Mouse (Mus musculus) retina, adult 2 months (tissue): ENCODE results near the gene Hnrnpul2.
A peak's percentile ranks its signal among the peaks of the same experiment; 100 is the strongest.
"Not testable (repeated sequence)": the region's sequence is repeated elsewhere in the genome, so short reads cannot be mapped to it uniquely, and the experiment has no call there.

Experiments used
- DNase-seq: peaks from one replicate; pipeline ENCODE4 v3.0.0-alpha.2; 2012; ENCODE audit warnings: low read depth, low spot score

Gene Hnrnpul2

DNA sequence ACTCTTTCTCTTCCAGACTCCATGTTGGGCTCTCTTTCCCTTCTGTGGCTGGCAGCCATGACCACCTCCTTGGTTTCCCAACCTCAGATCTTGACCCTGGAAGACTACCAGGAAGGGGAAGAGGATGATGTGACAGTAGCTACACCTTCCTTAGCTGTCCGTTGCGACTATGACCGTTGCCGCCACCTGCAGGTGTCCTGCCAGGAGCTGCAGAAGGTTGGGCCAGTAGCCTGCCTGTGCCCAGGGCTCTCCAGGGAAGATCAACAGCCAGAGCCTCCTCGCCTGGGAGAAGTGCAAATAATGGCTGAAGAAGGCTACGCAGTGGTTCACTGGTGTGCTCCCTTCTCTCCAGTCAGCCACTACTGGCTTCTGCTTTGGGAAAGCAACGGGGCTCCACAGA, 31.8 kb downstream of the Hnrnpul2 start:
- DNase-seq = no peak

DNA sequence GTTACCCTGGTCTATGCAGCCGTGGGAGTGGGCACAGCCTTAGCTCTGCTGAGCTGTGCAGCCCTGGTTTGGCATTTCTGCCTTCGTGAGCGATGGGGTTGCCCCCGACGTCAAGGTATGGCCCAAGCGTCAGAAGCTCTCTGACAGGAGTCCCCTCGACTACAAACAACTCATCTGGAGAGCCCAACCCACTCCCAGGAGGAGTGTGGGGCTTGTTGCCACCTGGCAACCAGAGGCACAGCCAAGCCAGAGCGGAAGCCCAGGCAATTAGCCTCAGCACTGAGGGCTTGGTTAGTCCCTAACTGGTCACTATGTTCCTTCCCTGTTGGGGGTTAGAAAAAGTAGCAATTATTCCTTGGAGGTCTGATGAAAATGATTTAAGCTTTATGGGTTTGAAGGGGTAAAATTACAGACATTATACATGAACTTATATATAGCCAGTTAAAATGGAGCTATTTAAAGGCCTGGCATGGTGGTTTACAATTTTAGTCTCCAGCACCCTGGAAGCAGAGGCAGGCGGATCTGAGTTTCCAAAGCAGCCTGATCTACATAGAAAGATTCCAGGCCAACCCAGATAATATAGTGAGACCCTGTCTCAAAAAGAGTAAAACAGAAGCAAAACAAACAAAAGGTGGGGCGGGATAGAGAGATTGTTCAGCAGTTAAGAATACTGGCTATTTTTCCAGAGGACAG, 32.6 kb downstream of the Hnrnpul2 start:
- DNase-seq = no peak

GRCm38 (mm10) chr19:8853117-8853516, 33.3 kb downstream of the Hnrnpul2 start:
- no peak for DNase-seq

- DNase-seq = no peak
These were observed 37.9 kb downstream of the Hnrnpul2 start for GRCm38 (mm10) chr19:8857689-8858088.

DNA sequence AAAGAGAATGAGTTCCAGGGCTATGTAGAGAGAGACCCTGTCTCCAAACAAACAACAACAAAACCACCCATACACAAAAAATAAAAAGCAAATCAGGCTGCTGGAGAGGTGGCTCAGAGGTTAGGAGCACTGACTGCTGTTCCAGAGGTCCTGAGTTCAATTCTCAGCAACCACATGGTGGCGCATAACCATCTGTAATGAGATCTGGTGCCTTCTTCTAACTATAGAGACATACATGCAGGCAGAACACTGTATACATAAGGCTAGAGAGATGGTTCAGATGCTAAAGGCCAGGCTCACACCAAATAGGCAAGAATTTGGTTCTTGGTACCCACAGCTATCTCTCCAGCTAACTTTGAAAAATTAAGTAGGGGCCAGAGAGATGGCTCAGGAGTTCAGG, 39.2 kb downstream of the Hnrnpul2 start:
- DNase-seq = no peak

DNA sequence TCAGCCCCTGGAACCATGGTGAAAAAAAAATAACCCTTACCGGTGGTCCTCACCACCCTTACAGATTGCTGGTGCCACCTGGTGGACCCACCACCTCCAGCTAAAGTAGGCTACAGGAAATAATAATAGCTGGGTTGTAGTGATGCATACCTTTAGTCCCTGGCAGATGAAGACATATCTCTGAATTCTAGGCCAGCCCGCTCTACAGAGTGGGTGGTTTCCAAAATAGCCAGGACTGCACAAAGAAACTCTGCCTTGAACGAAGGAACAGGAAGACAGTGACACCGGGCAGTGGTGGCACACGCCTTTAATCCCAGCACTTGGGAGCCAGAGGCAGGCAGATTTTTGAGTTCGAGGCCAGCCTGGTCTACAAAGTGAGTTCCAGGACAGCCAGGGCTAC, 44.5 kb downstream of the Hnrnpul2 start:
- no peak for DNase-seq

DNA sequence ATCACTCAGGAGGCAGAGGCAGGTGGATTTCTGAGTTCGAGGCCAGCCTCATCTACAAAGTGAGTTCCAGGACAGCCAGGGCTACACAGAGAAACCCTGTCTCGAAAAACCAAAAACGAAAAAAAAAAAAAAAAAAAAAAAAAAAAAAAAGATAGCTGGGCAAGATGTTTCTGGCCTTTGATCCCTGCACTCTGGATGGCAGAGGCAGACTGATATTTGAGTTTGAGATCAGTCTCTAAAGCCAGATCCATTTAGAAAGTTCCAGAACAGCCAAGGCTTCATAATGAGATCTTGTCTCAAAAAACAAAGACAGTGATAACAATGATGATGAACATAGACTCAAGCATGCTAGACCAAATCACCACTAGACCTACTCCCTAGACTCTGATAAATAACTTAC, 50.6 kb downstream of the Hnrnpul2 start:
- not testable (repeated sequence) for DNase-seq

DNA sequence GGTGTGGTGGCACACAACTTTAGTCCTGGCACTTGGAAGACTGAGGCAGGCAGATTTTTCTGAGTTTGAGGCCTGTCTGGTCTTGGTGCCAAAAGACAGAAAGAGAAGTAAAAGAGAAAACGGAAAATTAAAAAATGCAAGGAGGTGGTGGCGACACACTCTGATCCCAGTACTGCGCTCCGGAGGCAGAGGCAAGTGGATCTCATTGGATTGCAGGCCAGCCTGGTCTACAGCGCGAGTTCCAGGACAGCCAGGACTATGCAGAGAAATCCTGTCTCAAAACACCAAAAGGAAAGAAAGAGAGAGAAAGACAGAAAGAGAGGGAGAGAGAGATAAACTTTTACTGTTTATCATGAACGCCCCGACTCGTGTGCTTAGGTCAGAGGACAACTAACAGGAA, 51.0 kb downstream of the Hnrnpul2 start:
- DNase-seq = no peak

DNA sequence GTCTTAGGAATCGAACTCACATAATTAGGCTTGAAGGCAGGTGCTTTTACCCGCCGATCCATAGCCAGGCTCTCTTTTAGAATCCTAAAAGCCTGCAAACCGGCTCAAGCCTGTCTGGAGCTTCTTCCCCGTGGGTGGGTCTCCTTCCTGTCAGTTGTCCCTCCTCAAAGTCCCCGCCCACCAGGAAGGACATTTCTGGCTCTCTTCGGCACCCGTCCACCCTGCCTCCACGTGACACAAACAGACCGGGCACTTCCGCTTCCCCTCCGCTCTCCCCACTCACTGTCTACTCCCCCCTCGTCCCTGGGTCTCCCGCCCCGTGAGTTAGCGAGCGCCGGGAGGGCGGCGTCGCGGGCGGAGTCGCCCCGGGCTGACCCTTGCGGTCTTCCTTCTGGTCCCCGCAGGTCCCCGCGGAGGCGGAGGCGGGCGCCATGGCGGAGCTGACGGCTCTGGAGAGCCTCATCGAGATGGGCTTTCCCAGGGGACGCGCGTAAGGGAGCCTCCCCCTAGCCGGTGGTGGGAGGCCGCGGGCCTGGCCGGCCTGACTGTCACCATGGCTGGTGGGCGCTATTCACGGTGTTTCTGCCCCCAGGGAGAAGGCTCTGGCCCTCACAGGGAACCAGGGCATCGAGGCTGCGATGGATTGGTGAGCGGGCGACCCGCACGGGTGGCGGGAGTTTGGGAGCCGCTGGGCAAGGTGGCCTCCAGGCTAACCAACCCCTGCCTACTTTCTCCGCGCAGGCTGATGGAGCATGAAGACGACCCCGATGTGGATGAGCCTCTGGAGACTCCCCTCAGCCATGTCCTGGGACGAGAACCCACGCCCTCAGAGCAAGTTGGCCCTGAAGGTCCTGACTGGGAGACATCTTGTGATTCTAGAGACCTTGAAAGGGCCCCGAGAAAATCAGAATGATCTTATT, 51.7 kb downstream of the Hnrnpul2 start, which contains the start of gene Ubxn1:
Gene Ubxn1, plus strand, starts transcription at position 230 of the 920 bp plus-strand sequence.
- DNase-seq = peak; percentile 87

DNA sequence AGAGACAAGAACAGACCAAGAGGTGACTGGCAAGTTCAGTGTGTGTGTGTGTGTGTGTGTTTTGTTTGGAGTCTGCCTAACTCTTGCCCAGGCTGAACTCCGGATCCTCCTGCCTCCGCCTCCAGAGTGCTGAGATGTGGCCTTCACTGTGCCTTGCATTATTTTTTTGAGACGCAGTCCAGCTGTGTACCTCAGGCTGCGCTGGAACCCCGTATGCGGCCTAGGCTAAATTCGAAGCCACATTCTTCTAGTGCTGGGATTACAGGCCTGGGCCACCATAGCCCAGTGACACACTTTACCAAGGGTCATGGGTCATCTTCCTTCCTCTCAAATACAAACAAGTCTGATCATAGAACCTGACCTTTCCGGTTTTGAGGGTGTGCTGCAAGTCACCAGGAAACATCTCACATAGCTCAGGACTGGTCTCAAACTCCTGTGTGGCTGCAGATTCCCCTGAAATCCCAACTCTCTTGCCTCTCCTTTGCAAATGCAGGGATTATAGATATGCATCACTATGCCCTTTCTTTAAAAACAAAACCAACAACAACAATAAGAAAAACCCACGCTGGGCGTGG, 52.5 kb downstream of the Hnrnpul2 start:
- DNase-seq = no peak

DNA sequence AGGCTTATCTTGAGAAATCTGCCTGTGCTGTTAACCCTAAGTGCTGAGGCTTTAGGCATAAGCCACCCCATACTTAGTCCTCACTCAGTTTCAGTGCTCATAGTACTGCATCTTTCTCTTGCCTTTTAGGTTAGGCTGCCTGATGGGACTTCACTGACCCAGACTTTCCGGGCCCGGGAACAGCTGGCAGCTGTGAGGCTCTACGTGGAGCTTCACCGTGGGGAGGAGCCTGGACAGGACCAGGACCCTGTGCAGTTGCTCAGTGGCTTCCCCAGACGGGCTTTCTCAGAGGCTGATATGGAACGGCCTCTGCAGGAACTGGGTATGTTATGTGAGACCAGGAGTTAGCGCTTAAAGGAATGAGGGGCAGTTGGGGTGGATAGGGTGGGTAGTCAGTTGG, 55.2 kb downstream of the Hnrnpul2 start:
- DNase-seq = no peak

DNA sequence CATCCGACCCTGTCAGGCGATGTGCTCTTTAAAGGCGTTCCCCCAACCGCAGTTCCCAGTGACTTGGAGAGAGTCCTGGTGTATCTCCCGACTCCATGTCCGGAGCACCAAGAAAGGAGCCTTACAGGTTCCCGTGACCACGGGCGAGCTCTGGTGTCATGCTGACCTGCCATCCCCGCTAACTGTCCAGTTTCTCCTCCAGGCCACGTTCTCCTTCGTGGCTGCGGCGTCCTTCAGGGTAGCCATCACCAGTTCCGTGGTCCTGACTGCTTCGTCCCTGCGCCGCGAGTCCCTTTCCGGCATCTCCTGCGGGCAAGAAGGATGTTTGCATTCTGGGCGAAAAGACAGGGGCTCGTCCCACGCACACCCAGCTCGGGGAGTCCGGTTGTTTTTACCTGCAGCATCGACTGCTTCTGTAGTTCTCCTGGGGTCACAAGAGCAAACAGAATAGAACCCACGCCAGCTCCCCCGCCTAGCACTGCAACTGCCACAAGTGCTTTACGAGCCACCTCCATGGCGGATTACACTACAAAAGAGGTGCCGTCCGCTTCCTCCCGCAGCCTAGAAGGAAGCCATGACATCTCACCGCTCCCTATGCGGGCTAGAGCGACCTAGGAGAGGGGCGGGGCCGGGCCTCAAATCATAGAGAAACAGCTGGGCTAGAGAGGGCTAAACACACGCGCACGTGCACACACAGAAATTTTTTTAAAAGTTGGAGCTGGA, 60.7 kb downstream of the Hnrnpul2 start, which contains the start of gene Uqcc3:
Gene Uqcc3, minus strand, starts transcription at position 613 of the 723 bp plus-strand sequence.
- peak; percentile 80 for DNase-seq

DNA sequence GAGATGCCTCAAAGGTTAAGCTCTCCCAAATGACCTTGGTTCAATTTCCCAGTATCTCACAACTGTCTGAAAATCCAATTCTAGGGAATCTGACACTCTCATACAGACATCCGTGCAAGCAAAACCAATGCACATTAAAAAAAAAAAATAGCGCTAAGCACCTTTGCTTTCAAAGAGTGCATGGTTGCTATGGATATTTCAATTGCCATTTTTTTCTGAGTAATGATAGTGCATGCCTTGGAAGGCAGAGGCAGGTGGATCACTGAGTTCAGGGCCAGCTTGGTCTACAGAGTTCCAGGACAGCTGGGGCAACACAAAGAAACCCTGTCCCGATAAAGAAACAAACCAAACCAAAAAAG, 61.2 kb downstream of the Hnrnpul2 start:
- no peak for DNase-seq

DNA sequence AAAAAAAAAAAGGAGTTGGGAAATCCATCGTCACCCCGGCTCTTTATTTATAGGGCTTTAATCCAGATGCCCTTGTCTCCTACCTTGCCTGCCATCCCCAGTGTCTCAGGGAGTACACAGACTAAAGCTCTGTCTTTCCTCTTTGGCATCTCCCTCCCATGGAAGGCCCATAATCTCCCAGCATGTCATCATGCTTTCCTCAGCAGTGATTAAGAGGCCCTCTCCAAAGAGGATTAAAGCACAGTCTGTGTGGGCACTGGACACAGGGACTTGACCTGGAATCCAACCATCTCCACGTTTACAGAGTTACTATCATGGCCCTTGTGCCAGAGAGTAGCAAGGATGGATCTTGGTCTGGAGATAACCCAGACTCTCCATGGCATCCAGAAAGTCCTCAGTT, 63.8 kb downstream of the Hnrnpul2 start, which contains the start of the genes Lbhd1 and Gm49403:
Gene Lbhd1, plus strand, starts transcription at position 117 of the 400 bp plus-strand sequence.
Gene Gm49403, plus strand, starts transcription at position 315 of the 400 bp plus-strand sequence.
- peak; percentile 95 for DNase-seq
